Mouse (Mus musculus) activated CD4-positive, CD25-positive, alpha-beta regulatory T cell, adult 9 weeks (primary cell): ENCODE measurements around the gene Vmn2r46. TPM values are rescaled to one million over a fixed set of nuclear protein-coding genes. Genes with fewer than 3 reads are reported as not detected.

ENCODE experiments used
- polyA plus RNA-seq: library from polyadenylated mRNA; unstranded; fragments of 100-300 nt; shearing (Covaris generic); gene quantifications from one replicate; pipeline ENCODE4 v1.2.1, GENCODE M21; 2017

Gene Vmn2r46
- polyA plus RNA-seq: not detected

DNA sequence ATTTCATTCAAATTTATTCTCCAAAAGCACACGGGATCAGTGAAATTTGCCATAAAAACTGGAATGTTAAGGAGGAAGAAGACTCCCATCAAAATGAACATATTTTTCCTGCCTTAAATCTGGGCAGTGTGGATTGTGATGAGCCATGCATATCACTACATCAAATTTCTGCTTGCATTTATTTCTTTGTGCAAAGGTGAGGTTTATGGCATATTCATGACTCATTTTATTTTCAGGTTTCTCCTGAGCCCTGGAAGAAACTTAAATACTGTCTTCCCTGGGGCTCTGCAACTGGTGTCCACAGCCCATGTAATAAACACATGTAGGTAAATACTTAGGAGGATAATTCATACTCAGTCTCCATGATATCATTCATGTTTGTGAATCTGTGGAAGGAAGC, at the start of gene Vmn2r46:
Gene Vmn2r46, minus strand, starts transcription at position 101 of the 400 bp plus-strand sequence.

Other genes starting within 250 kb of the Vmn2r46 start
- gene Vmn2r47, start 70.8 kb upstream of the Vmn2r46 start, polyA plus RNA-seq: not detected
- not detected for gene Vmn2r48, start 183.0 kb upstream of the Vmn2r46 start, polyA plus RNA-seq
- not detected for gene Vmn2r49, start 221.7 kb upstream of the Vmn2r46 start, polyA plus RNA-seq